8 mouse cellular contexts compared by ENCODE assay signal in the genomic region with DNA sequence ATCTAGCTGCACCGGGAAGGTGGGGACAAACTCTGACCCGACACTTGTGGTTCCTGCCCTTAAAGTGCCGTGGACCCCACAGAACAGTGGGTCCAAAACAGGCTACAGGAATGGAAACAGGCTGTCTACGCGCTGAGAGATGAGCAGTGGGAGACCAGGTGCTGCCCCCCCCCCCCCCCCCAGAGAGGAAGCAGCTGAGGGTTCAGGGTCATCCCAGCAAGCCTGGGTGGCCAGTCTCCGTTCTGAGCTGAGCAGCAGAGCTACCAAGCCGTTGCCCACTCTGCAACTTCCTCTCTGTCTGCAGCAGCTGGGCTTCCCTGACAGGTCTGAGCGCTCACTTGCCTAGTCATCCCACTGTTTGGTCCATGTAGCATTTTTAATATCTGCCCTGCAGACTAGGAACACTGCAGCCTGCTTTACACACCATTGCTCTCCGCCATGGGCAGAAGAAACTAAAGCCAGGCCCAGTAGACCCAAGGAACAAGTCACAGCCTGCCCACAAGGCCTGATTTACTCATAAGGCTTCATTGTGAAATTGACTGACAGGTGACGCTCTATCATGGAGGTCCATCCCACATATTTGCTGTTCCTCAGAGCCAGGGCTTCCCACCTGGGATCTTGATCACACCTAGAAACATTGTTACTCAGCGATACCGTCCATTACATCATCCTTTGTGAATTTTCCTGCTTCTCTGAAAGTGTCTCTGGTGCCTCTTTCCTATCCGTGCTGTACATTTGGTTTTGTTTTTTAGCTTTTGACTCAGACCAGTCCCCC. TPM values are rescaled to one million over a fixed set of nuclear protein-coding genes. Genes with fewer than 3 reads are reported as not detected.
DNase-seq lines count a peak whose midpoint lies in the region; ATAC-seq and TF ChIP-seq lines count a peak whose summit lies in the region.

No protein-coding gene starts in this region.

- H3K27me3 ChIP-seq in lung, postnatal 0 days (replicated peaks; ENCODE audit: insufficient read depth, low read length): no peaks in the 10 kb centered on the region
- H3K27me3 ChIP-seq in limb, embryonic 10.5 days (ENCODE audit: low read depth, poor library complexity, severe bottlenecking): no peaks in the 10 kb centered on the region
- no peaks in the 10 kb centered on the region for H3K27me3 ChIP-seq in stomach, embryonic 15.5 days (replicated peaks)

- peak overlapping the region; percentile 91 for H3K27ac ChIP-seq in lung, postnatal 0 days (ENCODE audit: low read length)
- peak overlapping the region; percentile 47 for H3K27ac ChIP-seq in limb, embryonic 10.5 days
- peak overlapping the region; percentile 87 for H3K27ac ChIP-seq in stomach, embryonic 15.5 days

- H3K4me1 ChIP-seq in lung, postnatal 0 days (ENCODE audit: insufficient read depth, low read depth, low read length): peaks cover 33% of the 10 kb centered on the region; the same call in 1 of the 2 replicates
- H3K4me1 ChIP-seq in limb, embryonic 10.5 days: peaks cover 52% of the 10 kb centered on the region
- peaks cover 51% of the 10 kb centered on the region for H3K4me1 ChIP-seq in stomach, embryonic 15.5 days

- peak; percentile 13 for DNase-seq in cerebellum, adult 11-12 months
- no peak for DNase-seq in cerebellum, postnatal 10 days
- no peak for DNase-seq in lung, postnatal 0 days (ENCODE audit: low spot score)
- no peak for DNase-seq in lung, postnatal 25 days (ENCODE audit: low spot score)
- no peak for DNase-seq in limb, embryonic 10.5 days (ENCODE audit: low spot score)
- DNase-seq in cerebellum, postnatal 4 days (ENCODE audit: low spot score in 2 of 2): no peak
- DNase-seq in embryo, embryonic 11 days: no peak

- H3K4me2 ChIP-seq in lung, postnatal 0 days (replicated peaks; ENCODE audit: low read depth, low read length): no peak overlapping the region
- no peak overlapping the region for H3K4me2 ChIP-seq in stomach, embryonic 15.5 days

- H3K36me3 ChIP-seq in lung, postnatal 0 days (ENCODE audit: insufficient read depth, low read length): no peaks in the 10 kb centered on the region
- H3K36me3 ChIP-seq in limb, embryonic 10.5 days: 0 out of 2 replicates have a peak, but pooled peaks cover 5% of the 10 kb centered on the region
- H3K36me3 ChIP-seq in stomach, embryonic 15.5 days: no peaks in the 10 kb centered on the region

- ATAC-seq in lung, postnatal 0 days: no peak
- no peak for ATAC-seq in stomach, embryonic 15.5 days (ENCODE audit: insufficient read depth, low FRiP score, low read depth)

- 31% methylated on average over 13 of the region's 13 CpGs for WGBS in lung, postnatal 0 days
- WGBS in limb, embryonic 10.5 days: 83% methylated on average over 13 of the region's 13 CpGs
- 61% methylated on average over 13 of the region's 13 CpGs for WGBS in stomach, embryonic 15.5 days

- H3K9ac ChIP-seq in lung, postnatal 0 days (replicated peaks; ENCODE audit: low read depth): no peak overlapping the region
- H3K9ac ChIP-seq in stomach, embryonic 15.5 days: no peak overlapping the region

- no peak overlapping the region for H3K4me3 ChIP-seq in lung, postnatal 0 days (ENCODE audit: low read depth, low read length)
- no peak overlapping the region for H3K4me3 ChIP-seq in limb, embryonic 10.5 days
- no peak overlapping the region for H3K4me3 ChIP-seq in stomach, embryonic 15.5 days (replicated peaks)

- TF ChIP-seq CTCF in lung, postnatal 0 days (IDR thresholded peaks at IDR 0.05): no peak

- no peak for TF ChIP-seq EP300 in lung, postnatal 0 days (IDR thresholded peaks at IDR 0.05)

- H3K9me3 ChIP-seq in lung, postnatal 0 days (ENCODE audit: low read length): no peaks in the 10 kb centered on the region
- no peaks in the 10 kb centered on the region for H3K9me3 ChIP-seq in limb, embryonic 10.5 days (replicated peaks)
- no peaks in the 10 kb centered on the region for H3K9me3 ChIP-seq in stomach, embryonic 15.5 days

RNA-seq across cellular contexts. Expression of gene Zfp710, which starts 34.6 kb away (rescaled TPM):
- polyA plus RNA-seq in lung, postnatal 0 days (2015; fragmentation: Nextera tagmentation; extraction: Ambion mirVana): 11.1 and 12.9 TPM in 2 replicates
- polyA plus RNA-seq in limb, embryonic 10.5 days (2016; fragmentation: Nextera tagmentation; extraction: Ambion mirVana): 19.4 and 19.7 TPM in 2 replicates
- 14.9 and 15.8 TPM in 2 replicates for polyA plus RNA-seq in stomach, embryonic 15.5 days (2015; fragmentation: Nextera tagmentation; extraction: Ambion mirVana)

RNA-seq across cellular contexts. Expression of gene Idh2, which starts 55.9 kb away (rescaled TPM):
- polyA plus RNA-seq in lung, postnatal 0 days (2015; fragmentation: Nextera tagmentation; extraction: Ambion mirVana): 296 and 298 TPM in 2 replicates
- polyA plus RNA-seq in limb, embryonic 10.5 days (2016; fragmentation: Nextera tagmentation; extraction: Ambion mirVana): 533 and 582 TPM in 2 replicates
- 595 and 631 TPM in 2 replicates for polyA plus RNA-seq in stomach, embryonic 15.5 days (2015; fragmentation: Nextera tagmentation; extraction: Ambion mirVana)
